Mouse (Mus musculus) neutrophil, adult 83 days (primary cell): ENCODE measurements around the gene Snip1. TPM values are rescaled to one million over a fixed set of nuclear protein-coding genes. Genes with fewer than 3 reads are reported as not detected.

Source experiments
- total RNA-seq, 2 experiments: library from RNA; stranded (reverse); gene quantifications; one replicate each; pipeline ENCODE4 v1.2.4; 2023

Gene Snip1
- total RNA-seq, result 10 to 100 TPM; 26.3 to 29.2 TPM

DNA sequence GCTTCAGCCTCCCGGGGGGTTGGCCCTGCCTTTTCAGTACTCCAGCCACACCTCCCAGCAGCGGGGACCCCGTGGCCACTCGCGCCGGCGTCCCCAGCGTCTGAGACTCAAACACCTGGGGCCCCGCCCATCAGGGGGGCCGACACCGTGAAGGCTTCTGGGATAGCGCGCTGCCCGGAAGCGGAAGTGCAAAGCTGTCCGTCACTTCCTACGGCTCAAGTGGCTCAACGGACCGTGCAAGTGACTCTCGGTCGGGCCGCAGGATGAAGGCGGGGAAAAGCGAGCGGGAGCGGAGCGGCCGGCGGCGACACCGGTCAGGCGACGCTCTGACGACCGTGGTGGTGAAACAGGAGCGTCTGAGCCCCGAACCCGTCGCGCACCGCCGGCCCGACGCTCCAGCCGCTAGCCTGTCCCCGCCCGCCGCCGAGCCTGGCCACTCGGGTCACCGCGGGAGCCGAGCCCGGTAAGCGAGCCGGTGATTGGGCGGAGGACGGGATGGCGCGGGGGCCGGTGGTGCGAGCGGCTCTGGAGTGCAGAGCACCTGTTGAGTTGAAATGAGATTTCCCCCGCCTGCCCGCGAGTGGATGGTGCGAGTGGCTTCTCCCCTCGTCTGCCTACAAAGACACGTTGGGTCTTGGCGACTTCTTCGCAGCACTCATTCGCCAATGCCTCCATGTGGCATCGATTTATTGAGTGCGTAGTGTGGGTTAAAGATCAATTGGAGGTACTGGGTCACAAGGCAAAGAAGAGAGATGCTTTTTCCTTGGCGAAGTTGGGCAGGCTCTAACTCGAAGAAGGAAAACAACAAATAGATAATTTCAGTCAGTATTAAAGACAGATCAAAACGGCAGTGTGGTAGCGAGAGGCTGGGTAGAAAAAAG, at the start of gene Snip1:
Snip1 (plus strand) TSS at position 183 of the 881 bp plus-strand sequence.

DNA sequence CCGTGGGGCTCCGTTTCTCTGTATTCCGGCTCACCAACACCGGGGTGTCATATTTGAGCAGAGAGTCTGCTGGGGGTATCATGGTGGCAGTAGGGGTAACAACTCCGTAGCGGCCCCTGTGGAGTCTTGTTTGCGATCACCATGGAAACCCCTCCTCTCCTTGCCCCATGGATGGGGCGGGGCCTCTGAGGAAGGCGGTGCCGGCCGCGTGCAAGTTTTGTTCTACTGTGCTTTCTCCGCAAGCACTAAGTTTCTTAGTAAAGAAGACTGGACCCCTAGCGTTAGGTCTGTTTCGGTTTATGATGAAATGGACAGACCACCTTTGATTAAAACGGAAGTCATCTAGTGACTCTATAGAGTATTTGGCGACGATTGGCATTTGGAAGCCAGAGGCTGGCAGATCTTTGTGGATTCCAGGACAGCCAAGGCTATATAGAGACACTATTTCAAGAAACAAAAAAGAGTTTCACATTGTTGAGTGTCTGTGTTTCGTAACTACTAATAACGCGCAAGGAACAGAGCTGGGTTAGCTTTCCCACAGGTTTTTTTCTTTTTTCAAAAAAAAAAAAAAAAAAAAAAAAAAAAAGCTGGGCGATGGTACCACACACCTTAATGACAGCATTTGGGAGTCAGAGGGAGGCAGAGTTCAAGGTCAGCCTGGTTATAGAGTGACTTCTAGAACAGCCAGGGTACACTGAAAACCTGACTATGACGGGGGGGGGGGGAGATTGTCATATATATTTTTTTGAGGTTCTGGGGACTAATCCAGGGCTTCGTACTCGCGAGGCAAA, 760 bp upstream of the Snip1 start, which contains the start of gene Dnali1:
Dnali1 (minus strand) TSS at position 187 of the 791 bp plus-strand sequence.

DNA sequence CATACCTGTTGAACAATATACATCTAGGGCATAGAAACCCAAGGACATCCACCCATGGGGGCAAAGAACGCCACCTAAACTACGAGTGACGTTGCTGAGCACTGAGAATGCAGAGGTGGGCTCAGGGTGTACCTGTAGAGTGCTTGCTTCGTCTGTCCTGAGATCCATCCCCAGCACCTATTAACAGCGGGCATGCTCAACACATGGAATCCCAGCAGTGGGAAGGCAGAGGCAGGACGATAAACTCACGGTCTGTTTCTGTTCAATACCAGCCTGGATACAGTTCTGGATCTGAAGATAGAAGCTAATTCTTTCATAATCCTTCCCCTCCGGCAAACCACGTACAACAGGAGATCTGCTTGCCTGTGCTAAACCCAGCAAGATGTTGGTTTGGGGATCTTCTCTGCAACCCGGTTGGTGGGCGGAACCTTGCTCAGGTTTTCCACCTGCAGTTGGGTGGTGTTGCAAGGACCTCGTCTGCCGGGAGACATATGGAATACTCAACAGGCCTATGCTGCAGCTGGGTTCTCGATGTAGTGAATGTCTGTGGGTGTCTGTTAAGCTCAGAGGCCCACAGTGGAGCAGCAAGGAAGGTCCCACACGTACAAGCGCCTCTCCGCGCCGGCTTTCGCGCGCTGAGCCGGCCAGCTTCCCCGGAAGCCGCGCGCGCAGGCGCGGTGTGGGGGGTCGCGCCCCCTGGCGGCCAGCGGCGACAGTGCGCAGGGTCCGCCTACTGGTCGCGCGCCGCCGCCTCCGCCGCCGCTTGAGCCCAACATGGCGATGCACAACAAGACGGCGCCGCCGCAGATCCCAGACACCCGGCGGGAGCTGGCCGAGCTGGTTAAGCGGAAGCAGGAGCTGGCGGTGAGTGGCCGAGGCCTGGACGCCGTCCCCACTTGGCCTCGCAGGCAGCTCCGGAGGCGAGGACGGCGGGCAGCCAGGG, 18.2 kb downstream of the Snip1 start, which contains the start of gene Meaf6:
Meaf6 (plus strand) TSS at position 732 of the 943 bp plus-strand sequence.

Other genes with a start within 250 kb of the Snip1 start
- 10 to 100 TPM; 37.5 to 40.6 TPM for gene Yrdc, start 216.0 kb upstream of the Snip1 start, total RNA-seq
- 10 to 100 TPM in 1 of 2 experiments, 1 to 10 TPM in 1; 8.4 to 12.8 TPM for gene 1110065P20Rik, start 215.5 kb upstream of the Snip1 start, total RNA-seq
- gene Maneal, start 204.5 kb upstream of the Snip1 start, total RNA-seq, result not detected
- gene Epha10, start 185.8 kb upstream of the Snip1 start, total RNA-seq, result under 1 TPM in 1 of 2 experiments, not detected in 1; 0.09 TPM
- 1 to 10 TPM; 7.6 to 8.3 TPM for gene 9930104L06Rik, start 129.6 kb upstream of the Snip1 start, total RNA-seq
- gene Cdca8, start 127.4 kb upstream of the Snip1 start, total RNA-seq, result 10 to 100 TPM; 70.3 to 91.2 TPM
- 1 to 10 TPM; 1.9 to 3.3 TPM for gene Rspo1, start 80.2 kb upstream of the Snip1 start, total RNA-seq
- gene Gnl2, start 50.1 kb upstream of the Snip1 start, total RNA-seq, result 10 to 100 TPM; 35.6 to 41.2 TPM
- not detected for gene Dnali1, start 969 bp upstream of the Snip1 start, total RNA-seq
- 10 to 100 TPM; 19.7 to 28.0 TPM for gene Meaf6, start 18.5 kb downstream of the Snip1 start, total RNA-seq
- 100 to 1,000 TPM; 106 TPM for gene Zc3h12a, start 61.2 kb downstream of the Snip1 start, total RNA-seq